Mouse (Mus musculus): Measurements from ENCODE around the gene Zfp354a.

DNA sequence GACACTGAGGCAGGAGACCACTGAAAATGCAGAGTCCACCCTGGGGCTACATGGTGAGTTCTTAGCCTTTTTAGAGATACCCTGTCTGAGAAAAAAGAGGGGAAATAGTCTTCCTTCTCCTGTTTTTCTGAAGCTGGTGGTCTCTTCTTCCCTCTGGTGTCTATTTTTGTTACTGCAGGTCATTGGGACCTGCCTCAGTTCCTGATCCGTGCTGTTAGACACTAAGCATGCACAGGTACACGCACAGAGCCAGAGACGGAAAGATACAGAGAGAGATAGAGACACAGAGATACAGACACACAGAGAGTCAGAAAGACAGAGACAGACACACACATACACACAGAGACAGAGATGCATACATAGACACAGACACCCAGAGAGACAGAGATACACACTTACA, 5.8 kb upstream of the Zfp354a start:
- TF ChIP-seq CTCF (IDR thresholded peaks at IDR 0.05; ENCODE audit: low read depth, low read length) = no peak
- TF ChIP-seq POLR2A (IDR thresholded peaks at IDR 0.05; ENCODE audit: extremely low read depth, insufficient read depth, low read length) = no peak
